Mouse (Mus musculus) bone marrow, adult 2 months (tissue): ENCODE measurements at regions not wholly inside any gene's neighbourhood (a gene's known extent, or its start where the extent isn't known, plus 50 kb on each side); places are given as distances from the start of the nearest gene placed in this dataset.
"Not testable (repeated sequence)": the region's sequence is repeated elsewhere in the genome, so short reads cannot be mapped to it uniquely, and the experiment has no call there.

Experiments
- H3K27ac ChIP-seq: fragments of 200-500 bp; 2 replicates; pipeline ENCODE4 v1.5.1; 2012; ENCODE audit warnings: low read depth, mild to moderate bottlenecking, control low read depth, inconsistent platforms, low read length; ENCODE audit not compliant: control insufficient read depth, poor library complexity, insufficient read depth
- H3K4me1 ChIP-seq: fragments of 200-500 bp; 2 replicates; pipeline ENCODE4 v1.6.1; 2011; ENCODE audit warnings: low read length; ENCODE audit not compliant: control insufficient read depth, insufficient read depth
- H3K4me3 ChIP-seq: fragments of 200-500 bp; replicated peaks from 2 replicates; pipeline ENCODE3; 2011; ENCODE audit warnings: mild to moderate bottlenecking, low read depth, low read length, control low read depth; ENCODE audit not compliant: control insufficient read depth
- CTCF ChIP-seq: fragments of 200-500 bp; IDR thresholded peaks from 2 replicates; pipeline ENCODE4 v1.5.1; 2011; ENCODE audit warnings: low read length, control low read depth; ENCODE audit not compliant: control insufficient read depth, insufficient read depth
- POLR2A ChIP-seq: fragments of 200-500 bp; IDR thresholded peaks from 2 replicates; pipeline ENCODE4 v1.6.1; 2011; ENCODE audit warnings: low read depth, mild to moderate bottlenecking, control low read depth, low read length, borderline replicate concordance; ENCODE audit not compliant: control insufficient read depth
- WGBS: fragments of 180-500 bp; shearing (Covaris S2); methylation state at CpG from one replicate; pipeline ENCODE4 v1.1.7; 2018; 5-methylcytosine and 5-hydroxymethylcytosine counted together

DNA sequence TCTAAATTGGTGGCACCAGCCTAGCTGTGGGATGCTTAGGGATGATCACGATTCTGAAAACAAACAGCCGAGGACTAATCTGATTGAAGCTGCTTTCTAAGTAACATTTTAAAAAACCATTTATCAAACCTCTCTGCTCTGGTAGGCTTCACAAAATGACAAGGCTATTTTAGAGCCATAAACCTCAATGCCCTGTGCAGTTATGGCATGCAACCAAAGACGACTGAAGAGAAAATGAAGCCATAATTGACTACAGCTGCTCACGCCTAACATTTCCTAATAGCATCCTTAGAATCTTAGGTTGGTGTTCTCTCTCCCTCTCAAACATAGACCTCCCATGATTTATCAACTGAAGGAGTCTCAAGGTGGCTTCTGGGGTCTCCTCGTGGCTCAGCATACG lies 484.3 kb downstream of the Isl1 start:
- H3K4me3 ChIP-seq: no peak overlapping the region
- no peak overlapping the region for H3K27ac ChIP-seq
- WGBS: 69% methylated on average over 6 of the region's 6 CpGs
- no peak for TF ChIP-seq POLR2A
- TF ChIP-seq CTCF: no peak
- H3K4me1 ChIP-seq: no peaks in the 10 kb centered on the region

DNA sequence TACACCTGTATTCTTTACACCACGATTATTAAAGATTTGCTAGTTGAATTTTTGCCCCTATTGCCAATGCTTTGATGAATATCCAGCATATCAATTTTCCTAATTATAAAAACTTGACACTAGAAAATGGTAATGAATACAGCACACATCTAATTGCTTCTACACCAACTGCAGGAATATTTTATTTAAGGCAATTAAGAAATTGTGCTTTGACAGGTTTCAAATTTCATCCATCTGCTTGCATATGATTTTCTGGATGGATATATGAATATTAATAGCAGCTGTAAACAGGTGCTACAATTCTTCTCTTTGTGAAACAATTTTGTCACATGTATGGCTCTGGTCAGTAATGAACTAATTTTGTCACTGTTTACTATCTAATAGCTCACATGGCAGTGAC lies 487.0 kb downstream of the Isl1 start:
- H3K4me3 ChIP-seq: no peak overlapping the region
- TF ChIP-seq CTCF (no peak), POLR2A (no peak)
- H3K27ac ChIP-seq: no peak overlapping the region
- WGBS: 26% methylated on average over 1 of the region's 1 CpGs
- H3K4me1 ChIP-seq: no peaks in the 10 kb centered on the region

DNA sequence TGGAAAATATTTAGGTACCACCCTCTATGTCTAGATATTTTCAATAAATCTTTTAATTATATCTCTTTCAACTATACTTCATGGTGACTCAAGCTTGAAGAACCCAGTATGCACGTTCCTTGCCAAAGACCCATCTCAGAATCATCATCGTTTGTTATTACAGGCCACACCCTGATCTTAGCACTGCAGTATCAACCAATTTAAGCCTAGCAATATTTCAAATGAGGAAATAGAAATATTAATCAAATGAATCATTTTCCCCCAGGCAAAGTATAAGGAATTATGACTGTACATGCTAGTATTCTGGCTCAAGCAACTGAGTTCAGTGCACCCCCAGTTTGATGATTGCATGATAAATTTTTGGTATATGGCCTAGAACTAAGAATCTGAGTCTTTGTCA lies 495.3 kb downstream of the Isl1 start:
- H3K4me1 ChIP-seq: no peaks in the 10 kb centered on the region
- WGBS: 74% methylated on average over 2 of the region's 2 CpGs
- H3K4me3 ChIP-seq: no peak overlapping the region
- TF ChIP-seq CTCF (no peak), POLR2A (no peak)
- H3K27ac ChIP-seq: no peak overlapping the region

DNA sequence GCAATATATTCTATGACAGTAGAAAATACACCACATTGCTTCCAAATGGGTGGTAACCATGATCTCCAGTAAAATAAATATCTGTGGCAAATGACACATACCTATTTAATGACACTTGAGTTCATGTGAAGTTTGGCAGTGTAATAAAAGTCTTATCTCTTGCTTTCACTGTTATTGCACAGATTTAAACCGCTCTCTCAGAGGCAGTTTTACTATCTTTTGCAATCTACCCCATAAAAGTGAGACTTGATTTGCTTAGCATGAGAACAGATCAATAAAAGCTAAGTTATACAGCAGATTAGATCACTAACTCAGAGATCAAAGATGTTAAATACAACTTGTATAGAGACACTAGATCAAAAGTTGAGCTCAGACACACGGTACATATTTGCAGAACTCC lies 510.2 kb downstream of the Isl1 start:
- 68% methylated on average over 2 of the region's 2 CpGs for WGBS
- TF ChIP-seq CTCF (no peak), POLR2A (no peak)
- Histone ChIP-seq H3K27ac (no peak overlapping the region), H3K4me3 (no peak overlapping the region), H3K4me1 (no peaks in the 10 kb centered on the region)

DNA sequence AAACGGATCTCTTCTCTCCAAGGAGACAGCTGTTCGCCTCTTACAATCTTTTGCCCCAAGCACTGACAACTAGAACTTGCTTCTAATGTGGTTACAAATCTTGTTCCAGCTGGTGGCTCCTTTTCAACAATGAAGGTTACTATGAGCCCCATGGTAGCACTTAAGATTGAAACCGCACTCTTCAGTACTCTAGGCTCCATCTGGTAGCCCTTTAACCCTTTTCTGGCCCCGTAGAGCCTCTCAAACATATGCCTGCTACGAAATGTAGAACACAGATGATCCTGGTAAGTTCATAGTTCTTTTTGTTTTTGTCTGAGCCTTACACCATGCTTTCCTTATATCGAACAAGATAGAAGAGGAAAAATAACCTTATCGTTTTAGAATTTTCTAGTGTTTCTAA lies 558.2 kb downstream of the Isl1 start:
- Histone ChIP-seq H3K27ac (no peak overlapping the region), H3K4me1 (no peaks in the 10 kb centered on the region), H3K4me3 (no peak overlapping the region)
- TF ChIP-seq POLR2A (no peak), CTCF (no peak)
- 63% methylated on average over 7 of the region's 7 CpGs for WGBS

DNA sequence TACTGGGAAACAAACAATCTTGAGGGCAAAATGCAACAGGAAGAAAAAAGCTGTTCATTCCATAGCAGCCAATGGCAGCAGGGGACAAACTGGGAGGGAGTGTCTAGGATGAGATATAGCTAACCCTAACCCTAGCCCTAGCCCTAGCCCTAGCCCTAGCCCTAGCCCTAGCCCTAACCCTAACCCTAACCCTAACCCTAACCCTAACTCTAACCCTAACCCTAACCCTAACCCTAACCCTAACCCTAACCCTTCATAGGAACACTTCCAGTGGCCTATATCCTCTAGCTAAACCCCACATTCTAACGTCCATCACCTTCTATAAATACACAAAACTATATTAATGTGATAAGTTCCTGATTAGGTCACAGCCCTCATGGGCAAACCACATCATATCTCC lies 567.4 kb downstream of the Isl1 start:
- 68% methylated on average over 1 of the region's 1 CpGs for WGBS
- H3K4me1 ChIP-seq, H3K27ac ChIP-seq, H3K4me3 ChIP-seq: not testable (repeated sequence)

DNA sequence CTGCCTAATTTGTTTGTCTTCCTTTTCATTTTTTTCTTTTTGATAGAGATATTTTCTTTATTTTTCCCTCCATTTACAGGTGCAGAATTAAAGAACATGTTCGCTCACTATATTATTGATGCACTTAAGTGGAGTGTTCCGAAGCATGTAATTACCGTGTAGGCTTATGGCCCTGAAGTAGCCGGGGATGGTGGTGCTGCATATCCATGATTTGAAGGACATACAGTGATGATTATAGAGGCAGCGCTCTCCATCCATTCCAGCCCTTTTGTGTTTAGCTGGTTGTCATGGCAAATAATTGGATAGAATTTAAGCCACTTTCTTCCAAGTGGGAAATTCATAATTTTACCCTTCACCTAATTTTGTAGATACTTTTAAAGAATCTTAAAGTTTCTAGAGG lies 581.5 kb downstream of the Isl1 start:
- no peak overlapping the region for H3K27ac ChIP-seq
- H3K4me3 ChIP-seq: no peak overlapping the region
- H3K4me1 ChIP-seq: no peaks in the 10 kb centered on the region
- no peak for TF ChIP-seq CTCF
- no peak for TF ChIP-seq POLR2A
- WGBS: 87% methylated on average over 5 of the region's 5 CpGs

DNA sequence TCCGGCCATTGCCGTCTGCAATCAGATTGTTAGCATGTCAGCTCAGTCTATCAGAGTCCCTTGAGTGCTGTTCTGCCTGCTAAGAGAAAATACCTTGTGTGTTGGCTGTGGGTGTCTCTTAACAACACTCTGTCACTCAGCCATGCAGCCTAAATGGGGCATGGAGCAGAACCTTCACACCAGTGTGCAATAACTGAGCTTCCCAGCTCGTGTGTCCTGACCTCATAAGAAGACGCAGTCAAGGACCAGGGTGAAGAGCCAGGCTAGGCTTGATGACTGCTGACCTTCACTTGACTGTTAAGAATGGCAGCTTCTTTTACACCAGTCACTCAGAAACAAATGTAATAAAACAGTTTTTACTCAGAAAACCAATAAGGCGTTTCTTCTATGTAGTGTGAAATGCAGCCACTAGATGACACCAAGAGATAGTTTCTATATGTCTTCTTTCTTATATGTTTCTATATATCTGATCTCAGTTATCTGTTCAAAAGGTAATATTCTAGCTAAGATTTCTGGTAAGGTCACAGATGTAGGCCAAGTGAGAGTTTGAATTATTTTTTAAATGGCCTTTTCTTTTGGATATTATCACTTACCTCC lies 584.0 kb downstream of the Isl1 start:
- 76% methylated on average over 5 of the region's 5 CpGs for WGBS

DNA sequence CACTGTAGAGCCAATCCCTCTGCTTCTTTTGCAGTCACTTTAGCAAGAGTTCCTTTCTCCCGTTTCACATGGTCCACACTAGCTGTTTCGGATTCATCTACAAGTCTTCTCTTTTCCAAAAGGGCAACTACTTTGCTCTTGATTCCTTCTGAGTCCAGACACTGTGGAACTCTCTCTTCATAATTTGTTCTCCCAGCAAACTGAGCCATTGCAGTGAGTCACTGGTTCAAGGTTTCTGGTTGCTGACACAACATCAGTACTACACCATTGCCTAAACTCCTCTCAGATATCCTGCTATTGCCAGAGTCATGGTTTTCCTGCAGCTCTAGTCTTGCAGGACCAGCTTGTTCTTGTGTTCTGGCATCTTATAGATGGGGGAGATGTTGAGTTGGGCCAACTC lies 590.2 kb downstream of the Isl1 start:
- H3K4me3 ChIP-seq: no peak overlapping the region
- H3K27ac ChIP-seq: no peak overlapping the region
- H3K4me1 ChIP-seq: no peaks in the 10 kb centered on the region
- no peak for TF ChIP-seq CTCF
- TF ChIP-seq POLR2A: no peak
- 82% methylated on average over 2 of the region's 2 CpGs for WGBS

More for the DNA sequence above, 584.0 kb downstream of the Isl1 start:
- H3K4me3 ChIP-seq: no peak overlapping the region
- H3K4me1 ChIP-seq: no peaks in the 10 kb centered on the region
- no peak overlapping the region for H3K27ac ChIP-seq
- TF ChIP-seq POLR2A (no peak), CTCF (no peak)
